Mouse (Mus musculus): ENCODE data around the gene Klhl22.

Gene Klhl22

DNA sequence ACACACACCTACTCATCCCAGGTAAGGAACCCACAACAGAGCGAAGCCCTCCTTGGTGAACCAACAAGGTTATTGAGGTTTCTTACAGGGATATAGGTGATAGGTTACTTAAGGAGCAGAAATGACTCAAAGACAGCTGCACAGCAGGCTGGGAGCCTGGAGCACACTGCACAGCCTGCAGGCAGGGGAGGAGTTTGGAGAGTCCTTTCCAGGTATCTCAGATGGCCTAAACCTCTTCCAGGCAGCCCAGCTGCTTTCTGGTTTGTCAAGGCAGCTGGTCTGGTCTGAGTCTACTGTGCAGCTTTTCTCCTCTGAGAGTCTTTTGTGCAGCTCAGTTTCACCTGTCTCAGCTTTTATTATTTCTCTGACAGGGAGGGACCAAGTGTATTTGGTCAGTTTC lies 1.7 kb upstream of the Klhl22 start:
- in situ Hi-C loops (cut with MboI) = no loop called here

DNA sequence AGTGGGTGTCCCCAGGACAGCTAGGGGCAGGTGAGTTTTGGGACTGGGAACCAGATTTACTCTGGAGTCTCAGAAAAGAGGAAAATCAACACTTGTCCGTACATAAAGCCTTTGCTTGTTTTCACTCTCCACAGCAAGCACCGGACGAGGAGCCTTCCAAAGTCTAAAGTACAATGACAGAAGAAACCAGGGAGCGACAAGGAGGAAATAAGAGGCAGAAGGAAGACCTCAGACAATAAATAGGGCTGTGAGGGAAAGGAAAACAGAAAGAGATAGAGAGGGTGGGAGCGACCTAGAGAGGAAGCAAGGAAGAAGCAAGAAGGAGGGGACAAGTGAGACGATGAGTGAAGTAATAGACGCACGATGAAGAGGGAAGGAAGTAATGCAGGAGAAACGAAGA lies 516 bp upstream of the Klhl22 start:
- in situ Hi-C loops (cut with MboI) = no loop called here

DNA sequence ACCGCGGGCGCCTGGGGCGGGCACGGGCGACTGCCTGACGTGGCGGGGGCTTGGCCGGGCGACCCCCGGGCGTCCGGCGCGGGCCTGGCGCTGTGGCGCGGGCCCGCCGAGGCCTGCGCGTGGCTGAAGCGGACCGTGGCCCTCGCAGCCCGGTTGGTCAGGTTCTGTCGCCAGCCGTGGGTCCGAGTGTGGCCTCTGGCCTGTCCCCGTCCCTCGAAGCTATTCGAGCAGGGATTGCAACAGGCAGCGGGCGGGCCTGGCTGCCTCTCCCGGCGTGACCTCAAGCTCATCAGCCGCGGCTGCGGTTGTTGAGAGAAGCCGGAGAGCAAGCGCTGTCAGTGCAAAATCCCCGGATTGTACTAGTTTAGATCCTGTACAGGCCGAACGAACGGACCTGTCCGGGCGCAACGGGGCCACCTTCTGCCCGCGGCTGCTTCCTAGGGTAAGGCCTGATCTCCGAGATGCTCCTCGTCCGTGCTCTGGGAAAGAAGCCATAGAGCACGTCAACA lies 449 bp downstream of the Klhl22 start:
- in situ Hi-C loops (cut with MboI) = no loop called here

DNA sequence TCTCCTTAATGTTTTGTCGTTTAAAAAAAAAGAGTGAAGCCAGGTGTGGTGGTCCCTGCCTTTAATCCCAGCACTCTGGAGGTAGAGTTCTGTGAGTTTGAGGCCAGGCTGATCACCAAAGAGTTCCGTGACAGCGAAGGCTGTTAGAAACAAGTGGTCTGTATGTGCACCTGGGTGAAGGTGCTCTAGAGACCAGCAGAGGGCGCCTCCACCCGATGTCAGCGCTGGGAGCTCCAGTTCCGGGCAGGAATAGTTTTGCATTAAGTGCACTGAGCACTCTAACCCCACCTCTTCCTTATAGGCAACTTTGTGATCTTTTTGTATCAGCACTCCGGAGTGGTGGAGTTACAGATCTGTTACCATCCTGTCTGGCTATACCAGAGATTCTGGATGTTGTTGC lies 1.2 kb downstream of the Klhl22 start:
- in situ Hi-C loops (cut with MboI) = no loop called here

DNA sequence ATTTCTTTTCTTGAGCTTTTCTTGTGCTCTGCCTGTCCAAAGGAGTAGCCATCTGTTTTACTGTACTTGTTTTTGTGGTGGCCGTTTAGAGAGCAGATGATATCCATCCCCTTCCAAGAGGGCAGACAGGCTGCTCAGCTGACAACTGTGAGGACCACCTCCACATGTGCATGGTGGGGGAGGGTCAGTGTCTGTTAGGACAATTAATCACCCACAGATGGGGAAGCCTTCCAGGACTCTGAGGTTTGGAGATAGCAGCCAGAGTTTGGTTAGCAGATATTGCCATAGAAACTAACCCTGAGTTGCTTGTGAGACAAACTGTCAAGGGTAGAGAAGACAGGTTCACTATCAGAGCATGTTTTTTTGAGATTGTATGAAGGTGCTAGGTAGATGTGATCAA lies 1.7 kb downstream of the Klhl22 start:
- in situ Hi-C loops (cut with MboI) = no loop called here

DNA sequence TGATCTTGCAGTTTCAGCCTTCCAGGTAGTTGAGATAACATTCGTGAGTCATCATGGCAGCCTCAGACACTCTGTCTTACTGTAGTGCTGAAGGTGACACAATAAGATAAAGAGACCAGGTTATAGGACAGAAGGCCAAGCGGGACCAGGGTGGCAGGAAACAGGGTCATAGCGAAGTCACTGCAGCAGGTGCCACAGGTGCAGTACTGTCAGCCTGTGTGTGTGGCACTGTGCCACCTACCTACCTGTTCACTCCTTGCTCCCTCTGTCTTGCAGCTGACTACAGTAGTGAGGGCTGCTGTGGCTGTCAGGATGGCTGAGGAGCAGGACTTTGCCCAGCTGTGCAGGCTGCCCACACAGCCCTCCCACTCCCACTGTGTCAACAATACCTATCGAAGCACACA lies 4.7 kb downstream of the Klhl22 start:
- in situ Hi-C loops (cut with MboI) = no loop called here

DNA sequence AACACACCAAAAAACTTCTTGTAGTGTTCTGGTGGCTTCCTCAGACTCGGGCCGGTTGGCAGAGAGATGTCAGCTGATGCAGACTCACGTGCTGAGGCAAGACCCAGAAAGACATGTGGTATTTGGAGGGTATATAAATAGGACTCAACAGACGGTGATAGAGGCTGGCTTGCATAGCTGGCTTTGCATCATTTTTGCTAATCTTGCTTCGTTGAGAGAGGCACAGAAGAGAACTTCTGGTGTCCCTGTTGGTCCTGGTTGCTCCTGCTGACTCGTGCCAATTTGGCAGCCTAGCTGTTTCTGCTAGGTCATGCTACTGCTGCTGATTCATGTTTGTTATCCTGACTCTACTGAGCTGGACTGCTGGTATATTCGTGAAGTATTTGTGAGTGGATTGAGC lies 9.4 kb downstream of the Klhl22 start:
- in situ Hi-C loops (cut with MboI) = no loop called here

DNA sequence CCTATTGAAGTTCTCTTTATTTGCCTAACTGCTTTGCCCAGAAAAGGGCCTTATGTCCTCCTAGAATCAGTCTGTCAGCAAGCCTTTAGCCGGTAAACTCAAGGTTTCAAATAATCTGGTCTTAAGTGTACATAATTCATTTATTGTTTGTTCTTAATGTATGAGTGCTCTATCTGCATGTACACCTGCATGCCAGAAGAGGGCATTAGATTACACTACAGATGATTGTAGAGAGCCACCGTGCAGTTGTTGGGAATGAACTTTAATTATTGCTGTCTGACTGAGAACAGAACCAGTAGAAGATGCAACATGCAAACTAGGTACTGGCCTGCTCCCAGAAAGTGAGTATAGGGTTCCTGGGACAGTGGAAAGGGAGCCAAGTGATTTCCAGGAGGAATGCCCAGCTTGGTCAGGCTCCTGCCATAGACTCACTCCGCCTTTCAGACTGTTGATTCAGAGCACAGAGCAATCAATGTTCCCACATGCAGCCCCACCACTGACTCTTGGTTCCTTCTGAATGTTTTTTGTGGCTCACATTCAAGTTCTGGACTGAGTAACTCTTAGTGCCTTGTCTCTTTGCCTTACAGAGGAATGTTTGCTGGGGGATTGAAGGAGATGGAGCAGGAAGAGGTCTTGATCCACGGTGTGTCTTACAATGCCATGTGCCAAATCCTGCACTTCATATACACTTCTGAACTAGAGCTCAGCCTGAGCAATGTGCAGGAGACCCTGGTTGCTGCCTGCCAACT lies 11.9 kb downstream of the Klhl22 start:
- in situ Hi-C loops (cut with MboI) = no loop called here

DNA sequence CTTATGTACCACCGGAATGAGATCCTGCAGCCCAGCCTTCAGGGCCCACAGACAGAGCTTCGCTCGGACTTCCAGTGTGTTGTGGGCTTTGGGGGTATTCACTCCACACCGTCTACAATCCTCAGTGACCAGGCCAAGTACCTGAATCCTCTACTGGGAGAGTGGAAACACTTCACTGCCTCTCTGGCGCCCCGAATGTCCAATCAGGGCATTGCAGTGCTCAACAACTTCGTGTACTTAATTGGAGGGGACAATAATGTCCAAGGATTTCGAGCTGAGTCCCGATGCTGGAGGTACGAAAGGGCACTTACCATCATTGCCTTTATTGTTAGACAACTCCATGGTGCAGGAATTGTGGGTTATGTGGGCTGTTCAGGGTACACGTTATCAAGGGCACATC lies 17.4 kb downstream of the Klhl22 start:
- in situ Hi-C loops (cut with MboI) = no loop called here

DNA sequence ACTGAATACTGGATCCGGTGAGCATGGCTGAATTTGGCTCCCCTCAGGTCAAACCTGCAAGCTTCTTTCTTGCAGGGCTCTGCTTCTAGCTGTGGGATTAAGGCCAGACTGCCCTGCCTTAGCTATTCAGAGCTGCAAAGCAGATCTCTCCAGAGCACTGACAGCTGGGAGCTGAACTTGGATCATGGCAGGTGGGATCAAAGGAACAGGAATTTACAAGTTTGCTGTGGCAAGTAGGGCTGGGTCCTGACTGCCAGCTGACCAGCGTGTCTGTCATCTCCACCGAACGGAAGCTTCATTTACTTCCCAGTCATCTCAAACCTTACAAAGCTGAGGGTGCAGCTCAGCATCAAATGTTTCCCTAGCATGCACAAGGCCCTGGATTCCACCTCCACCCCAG lies 18.8 kb downstream of the Klhl22 start:
- in situ Hi-C loops (cut with MboI) = no loop called here

DNA sequence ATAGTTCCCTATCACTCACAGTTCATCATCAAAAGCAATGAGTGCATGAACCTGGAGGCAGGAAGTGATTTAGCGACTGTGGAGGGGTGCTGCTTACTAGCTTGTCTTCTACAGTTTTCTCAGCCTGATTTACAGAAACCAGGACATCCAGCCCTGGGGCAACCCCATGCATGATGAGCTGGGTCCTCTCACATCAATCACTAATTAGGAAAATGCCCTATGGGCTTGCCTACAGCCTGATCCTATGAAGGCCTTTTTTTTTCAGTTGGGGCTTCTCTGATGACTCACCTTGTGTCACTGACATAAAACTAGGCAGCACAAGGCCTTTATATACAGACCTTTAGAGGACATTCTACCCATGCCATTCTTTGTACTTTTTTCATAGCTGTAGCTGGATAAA lies 20.3 kb downstream of the Klhl22 start:
- in situ Hi-C loops (cut with MboI) = no loop called here

DNA sequence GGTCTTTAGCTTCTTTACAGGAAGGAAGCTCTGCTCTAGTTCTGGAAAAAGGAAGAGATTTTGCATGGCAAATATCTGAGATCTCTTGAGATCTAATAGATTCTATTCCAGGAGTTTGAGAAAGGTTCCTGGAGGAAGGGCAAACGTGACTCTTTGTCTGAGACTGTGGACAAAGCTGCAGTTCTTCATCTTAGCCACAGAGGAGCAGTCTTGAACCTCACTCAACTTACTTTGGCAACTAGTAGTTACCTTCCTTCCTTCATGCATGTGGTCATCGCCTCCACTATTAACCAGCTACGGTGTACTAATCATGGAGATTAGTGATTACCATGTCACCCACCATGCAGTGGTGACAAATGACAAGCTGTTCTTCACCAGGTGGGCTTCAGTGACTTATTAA lies 25.9 kb downstream of the Klhl22 start:
- in situ Hi-C loops (cut with MboI) = no loop called here

DNA sequence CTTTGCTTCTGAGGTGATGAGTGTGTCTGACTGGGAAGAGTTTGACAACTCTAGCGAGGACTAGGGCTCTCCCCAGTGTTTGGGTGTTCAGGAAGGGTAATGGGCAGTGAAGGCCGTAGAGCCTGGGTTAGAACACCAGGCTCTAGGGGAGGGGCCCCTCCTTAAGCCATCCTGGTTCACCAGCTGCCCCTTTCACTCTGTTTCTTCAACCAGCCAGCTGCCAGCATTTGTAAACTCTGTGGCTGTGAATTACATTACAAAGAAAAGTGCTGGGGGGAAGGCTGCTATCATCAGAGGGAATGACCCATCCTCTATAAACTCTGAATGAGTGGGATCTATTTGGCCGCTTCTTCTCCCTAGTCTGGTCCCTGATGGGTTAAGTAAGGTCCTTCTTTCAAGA lies 33.3 kb downstream of the Klhl22 start:
- in situ Hi-C loops (cut with MboI) = no loop called here

DNA sequence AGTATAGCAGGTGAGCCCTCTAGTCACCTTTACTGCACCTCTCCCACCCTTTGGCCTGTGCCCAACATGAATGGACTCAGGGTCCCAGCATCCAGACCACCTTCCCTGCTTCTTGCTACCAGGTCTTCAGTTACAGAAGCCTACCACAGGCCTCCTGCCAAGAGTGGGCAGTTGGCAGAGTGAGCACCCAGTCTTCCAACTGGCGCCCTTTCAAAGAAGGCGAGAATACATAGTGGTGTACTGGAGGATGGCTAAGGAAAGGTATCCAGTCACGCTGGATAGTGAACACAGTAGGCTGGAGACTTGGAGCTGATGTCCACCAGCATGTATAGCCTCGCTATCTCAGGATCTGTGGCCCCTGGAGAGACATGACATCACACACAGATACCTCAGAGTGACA lies 34.6 kb downstream of the Klhl22 start:
- in situ Hi-C loops (cut with MboI) = no loop called here

DNA sequence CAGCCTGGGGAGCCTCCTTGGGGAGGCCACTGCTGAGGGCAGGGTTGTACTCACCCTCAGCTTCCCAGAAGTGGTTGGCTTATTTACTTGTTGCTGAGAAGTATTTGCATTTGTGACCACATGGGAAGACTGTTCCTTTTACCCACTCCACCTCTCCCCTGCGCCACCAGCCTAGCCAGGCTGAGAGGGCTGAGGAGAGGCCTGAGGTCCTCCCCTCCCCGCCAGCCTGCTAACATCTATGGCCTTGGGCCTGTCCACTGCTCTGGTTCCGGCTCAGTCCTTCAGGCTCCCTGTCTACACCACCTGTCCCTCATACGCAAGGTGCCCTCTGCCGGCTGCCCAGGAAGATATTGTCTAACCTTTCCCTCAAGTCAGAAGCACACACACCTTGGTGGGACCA lies 36.2 kb downstream of the Klhl22 start:
- in situ Hi-C loops (cut with MboI) = no loop called here

DNA sequence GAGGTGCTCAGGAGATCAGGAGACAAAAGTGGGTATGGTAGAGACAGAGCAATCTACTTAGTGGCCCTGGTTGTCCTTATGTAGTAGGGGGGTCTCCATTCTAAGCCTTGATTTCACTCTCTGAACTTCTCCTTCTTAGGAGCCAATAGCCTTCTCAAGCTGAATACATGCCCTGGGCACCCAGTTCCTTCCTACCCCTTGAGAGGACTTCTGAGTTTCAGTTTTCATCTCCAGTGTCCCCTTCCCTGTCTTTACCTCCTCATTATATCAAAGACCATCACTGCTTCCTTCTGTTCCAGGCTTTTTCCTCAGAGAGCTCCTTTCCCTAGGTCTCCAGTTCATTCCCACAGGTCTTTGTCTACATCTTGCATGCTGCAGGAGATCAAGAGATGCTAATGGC lies 37.1 kb downstream of the Klhl22 start:
- in situ Hi-C loops (cut with MboI) = no loop called here

DNA sequence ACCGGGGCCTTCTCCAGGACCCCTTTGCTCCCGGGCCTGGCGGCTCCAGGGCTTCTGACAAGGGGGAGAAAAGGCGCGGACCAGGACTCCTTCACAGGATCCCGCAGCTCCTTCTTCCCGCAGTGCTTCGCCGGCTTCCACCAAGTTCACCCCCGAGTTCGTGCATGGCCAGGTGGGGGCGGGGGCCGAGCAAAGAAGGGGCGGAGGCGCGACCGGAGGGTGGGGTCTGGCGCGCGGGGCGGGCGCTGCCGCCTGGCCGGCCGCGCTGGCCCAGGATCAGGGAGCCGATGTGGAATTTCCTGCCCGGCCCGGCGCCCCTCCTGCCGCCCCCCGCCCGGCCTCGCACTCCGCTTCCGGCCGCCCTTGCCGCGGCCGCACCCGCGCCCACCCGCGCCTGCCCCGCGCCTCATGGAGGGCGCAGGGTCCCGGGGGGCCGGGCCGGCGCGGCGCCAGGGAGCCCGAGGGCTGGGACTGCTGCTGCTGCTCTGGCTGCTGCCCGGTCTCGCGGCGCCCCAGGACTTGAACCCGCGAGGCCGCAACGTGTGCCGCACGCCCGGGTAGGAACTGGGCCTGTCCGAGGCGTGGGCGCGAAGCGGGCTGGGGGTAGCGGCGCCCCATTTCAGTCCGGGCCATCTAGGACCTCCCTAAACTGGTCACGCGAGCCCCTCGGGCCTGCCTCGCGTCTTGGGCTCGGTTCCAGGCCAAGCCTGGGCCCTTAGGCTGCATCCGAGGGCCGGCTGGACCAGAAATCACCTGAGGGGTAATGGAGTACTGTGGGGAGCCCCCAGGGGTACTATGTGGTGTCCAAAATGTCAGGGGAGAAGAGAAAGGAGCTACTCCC lies 37.8 kb downstream of the Klhl22 start, which contains the start of gene Scarf2:
Gene Scarf2 (plus strand): TSS at position 312 of the 841 bp plus-strand sequence.
- in situ Hi-C loops (cut with MboI) = no loop called here

DNA sequence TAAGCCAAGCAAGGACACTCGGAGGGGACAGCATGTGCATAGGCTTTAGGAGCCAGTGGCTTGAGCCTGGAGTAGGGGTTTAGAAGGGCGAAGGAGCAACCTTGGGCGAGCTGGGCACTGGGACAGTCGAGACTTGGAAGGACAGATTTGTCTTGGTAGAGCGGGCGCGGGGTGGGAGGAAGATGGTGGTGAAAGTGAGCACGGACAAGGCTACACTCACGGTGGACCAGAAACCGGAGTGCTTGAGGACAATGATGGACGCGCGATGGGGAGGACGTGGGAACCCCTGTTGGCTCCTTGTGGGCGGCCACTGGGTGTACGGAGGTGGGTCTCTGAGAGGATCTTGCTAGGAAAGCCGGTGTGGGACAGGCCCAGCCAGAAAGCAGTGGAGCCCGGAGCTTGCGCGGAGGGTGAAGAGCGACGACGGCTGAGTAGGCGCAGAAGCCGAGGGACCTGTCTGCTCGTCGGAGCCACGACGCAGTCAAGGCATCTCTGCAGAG lies 38.4 kb downstream of the Klhl22 start:
- in situ Hi-C loops (cut with MboI) = no loop called here

DNA sequence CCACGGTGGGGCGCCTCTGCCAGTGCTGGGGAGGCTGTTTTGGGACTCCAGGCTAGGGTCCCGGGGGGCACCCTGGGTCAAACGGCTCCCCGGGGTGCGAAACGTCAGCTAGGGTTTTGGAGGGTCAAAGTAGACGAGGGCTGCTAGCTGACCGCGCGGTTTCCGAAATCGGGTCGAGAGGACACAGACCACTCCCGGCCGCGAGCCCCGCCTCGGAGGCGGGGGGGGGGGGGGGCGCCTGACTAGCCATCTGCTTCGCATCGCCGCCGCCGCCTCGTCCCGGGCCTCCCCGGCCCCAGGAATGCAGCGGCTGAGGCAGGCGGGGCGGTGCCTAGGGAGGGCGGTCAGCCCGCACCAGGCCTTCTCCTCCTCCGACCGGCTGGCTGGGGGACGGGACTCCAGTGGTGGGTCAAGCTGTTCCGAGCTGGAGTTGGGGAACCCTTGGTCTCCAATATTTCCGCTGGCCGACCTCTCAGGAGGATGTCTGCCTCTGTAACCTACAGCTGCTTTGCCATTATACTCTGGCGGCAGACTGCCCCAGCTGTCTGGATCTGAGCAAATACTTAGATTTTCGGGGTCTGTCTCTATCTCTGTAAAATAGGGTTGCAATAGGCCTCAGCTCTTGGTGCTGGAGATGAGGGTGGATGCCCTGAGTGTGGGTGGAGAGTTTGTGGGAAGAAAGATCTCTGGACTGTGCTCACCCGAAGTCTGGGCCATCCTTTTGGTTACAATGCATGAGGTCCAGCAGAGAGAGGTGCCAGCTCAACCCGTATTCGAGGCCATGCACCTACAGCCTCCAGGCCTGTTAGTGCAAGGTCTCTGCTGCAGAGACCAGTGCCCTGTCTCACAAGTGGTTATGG lies 39.1 kb downstream of the Klhl22 start:
- in situ Hi-C loops (cut with MboI) = no loop called here

DNA sequence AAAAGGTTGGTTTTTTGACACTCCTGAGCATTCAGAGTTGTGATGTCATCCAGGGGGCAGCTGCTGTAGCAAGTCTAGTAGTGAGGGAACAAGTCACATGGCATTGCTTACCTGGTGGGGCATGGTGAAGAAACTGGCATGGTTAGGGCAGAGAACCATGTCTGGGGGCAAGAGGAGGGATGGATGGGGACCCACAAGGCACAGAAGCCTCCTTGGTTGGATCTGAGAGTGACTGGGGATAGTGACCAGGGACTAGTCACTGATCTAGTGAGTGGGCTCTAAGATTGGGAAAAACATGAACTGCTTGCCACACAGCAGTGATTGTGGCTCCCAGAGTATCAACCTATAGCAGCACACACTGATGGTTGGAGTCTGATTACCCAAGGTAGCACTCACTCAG lies 40.2 kb downstream of the Klhl22 start:
- in situ Hi-C loops (cut with MboI) = no loop called here

DNA sequence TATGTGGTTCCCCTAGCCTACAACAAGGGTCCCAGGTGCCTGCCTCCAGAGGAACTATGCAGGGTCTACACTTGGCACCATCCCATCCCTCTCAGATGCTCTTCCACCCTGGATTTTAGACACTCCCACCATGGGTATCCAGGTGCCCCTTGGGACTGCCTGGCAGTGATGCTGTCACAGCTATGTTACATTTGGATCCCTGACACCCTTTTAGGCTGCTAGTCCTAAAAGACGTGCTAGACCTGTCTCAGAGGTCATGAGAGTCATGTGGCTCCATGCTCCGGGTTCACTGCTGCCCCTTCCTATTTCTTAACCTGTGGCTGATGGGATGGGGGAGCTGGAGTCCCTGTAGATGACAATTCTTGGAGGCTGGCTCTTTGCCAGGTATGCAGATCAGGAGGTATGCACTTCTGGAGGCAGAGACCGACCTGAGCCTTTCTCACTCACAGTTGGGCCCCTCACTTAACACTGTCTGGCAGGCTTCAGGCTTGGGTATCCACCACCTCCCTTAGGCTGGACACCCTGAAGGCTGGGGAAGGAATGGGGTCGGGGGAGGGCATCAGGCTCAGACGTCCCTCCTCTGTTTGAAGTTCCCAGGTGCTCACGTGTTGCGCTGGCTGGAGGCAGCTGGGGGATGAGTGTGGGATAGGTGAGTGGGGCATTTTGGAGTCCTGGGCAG lies 42.5 kb downstream of the Klhl22 start:
- in situ Hi-C loops (cut with MboI) = no loop called here
